Mouse (Mus musculus): Measurements from ENCODE around the gene Palld. TPM values are rescaled to one million over a fixed set of nuclear protein-coding genes. Genes with fewer than 3 reads are reported as not detected.

Palld gene
- total and polyA plus RNA-seq, 3 experiments = 0.87 to 7.1 (median 2.6) TPM

DNA sequence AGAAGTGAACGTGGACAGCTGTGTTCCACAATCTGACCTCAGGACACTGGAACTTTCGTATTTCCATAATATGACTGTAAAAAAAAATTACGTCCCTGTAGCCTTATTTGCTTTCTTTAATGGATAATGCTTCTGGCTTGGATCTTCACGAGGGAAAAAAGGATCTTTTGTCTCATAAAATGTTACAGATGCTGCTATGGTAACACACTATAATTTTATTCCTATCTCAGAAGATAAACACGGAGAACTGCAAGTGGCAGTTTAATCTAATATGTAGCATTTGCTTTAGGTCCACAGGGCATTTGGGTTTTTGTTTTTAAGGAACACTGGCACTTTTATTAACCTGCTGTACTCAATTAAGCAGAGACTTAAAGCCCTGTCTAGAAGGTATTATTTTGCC lies 79.3 kb downstream of the Palld start:
- no peak overlapping the region for H3K27ac ChIP-seq (ENCODE audit: insufficient read depth, low read depth)
- dilution Hi-C loops (cut with MboI; ENCODE audit: extremely low pct_ligation_motif_present, extremely low pct_unique_long_range_greater_than_20kb, low sequenced_read_pairs) = no loop called here
- no peaks in the 10 kb centered on the region for H3K79me2 ChIP-seq (replicated peaks; ENCODE audit: control insufficient read depth, extremely low read depth, insufficient read depth, poor library complexity, severe bottlenecking)

DNA sequence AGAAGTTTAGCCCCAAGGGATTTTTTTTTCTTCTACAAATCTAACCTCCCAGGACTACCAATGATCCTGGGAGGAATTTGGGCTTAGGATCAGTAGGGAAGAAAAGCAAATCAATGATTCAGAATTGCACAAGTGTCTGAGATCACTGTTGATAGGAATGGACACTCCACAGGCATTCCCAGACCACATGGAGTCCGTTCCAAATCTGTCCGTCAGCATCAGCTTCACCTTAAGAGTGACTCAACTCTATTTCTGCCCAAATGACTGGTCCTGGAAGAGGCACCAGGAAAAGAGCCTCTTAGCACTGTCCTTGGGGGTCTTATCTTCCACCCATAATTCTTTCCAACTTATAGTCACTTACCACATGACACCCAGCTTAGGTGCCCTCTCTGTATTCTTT lies 98.7 kb downstream of the Palld start:
- H3K36me3 ChIP-seq (replicated peaks in 1 of 2; ENCODE audit: control insufficient read depth in 1 of 2, insufficient read depth in 1 of 2, low read length in 1 of 2) = no peaks in the 10 kb centered on the region
- in situ Hi-C loops (cut with MboI; ENCODE audit: low pct_ligation_motif_present, low pct_unique_long_range_greater_than_20kb, low sequenced_read_pairs) (no loop called here), dilution Hi-C loops (cut with MboI; ENCODE audit: extremely low pct_ligation_motif_present, extremely low pct_unique_long_range_greater_than_20kb, low sequenced_read_pairs) (no loop called here)
- H3K4me2 ChIP-seq (ENCODE audit: insufficient read depth, low read depth, poor library complexity, severe bottlenecking) = no peak overlapping the region
- no peaks in the 10 kb centered on the region for H3K27me3 ChIP-seq (replicated peaks)
- H3K9ac ChIP-seq (ENCODE audit: insufficient read depth, low read depth) = no peak overlapping the region
- no peak for DNase-seq (ENCODE audit: extremely low read depth)
- no peaks in the 10 kb centered on the region for H3K79me2 ChIP-seq (replicated peaks; ENCODE audit: control insufficient read depth, extremely low read depth, insufficient read depth, poor library complexity, severe bottlenecking)
- H3K4me3 ChIP-seq (replicated peaks in 1 of 3; ENCODE audit: low read depth in 2 of 3, low read length in 2 of 3, poor library complexity in 1 of 3) = no peak overlapping the region
- TF ChIP-seq RAD21 (IDR thresholded peaks at IDR 0.05; ENCODE audit: low read depth, low read length) (no peak), MYC (IDR thresholded peaks at IDR 0.05; ENCODE audit: low read depth, low read length) (no peak), MAX (IDR thresholded peaks at IDR 0.05; ENCODE audit: low read length) (no peak), USF1 (IDR thresholded peaks at IDR 0.05; ENCODE audit: low read depth, low read length) (no peak), JUN (IDR thresholded peaks at IDR 0.05; ENCODE audit: insufficient read depth, low read depth, low read length) (no peak), POLR2A (IDR thresholded peaks at IDR 0.05; ENCODE audit: low read depth, low read length) (no peak), MAFK (IDR thresholded peaks at IDR 0.05; ENCODE audit: insufficient replicate concordance, low read length) (no peak), MAZ (IDR thresholded peaks at IDR 0.05; ENCODE audit: low read depth, low read length) (no peak), ZC3H11A (IDR thresholded peaks at IDR 0.05; ENCODE audit: low read depth, low read length) (no peak), JUND (conservative IDR thresholded peaks at IDR 0.05; ENCODE audit: low read depth, low read length) (no peak), CHD2 (IDR thresholded peaks at IDR 0.05; ENCODE audit: low read length) (no peak)
- no peaks in the 10 kb centered on the region for H3K9me3 ChIP-seq (replicated peaks; ENCODE audit: low read length)
- H3K27ac ChIP-seq (ENCODE audit: insufficient read depth, low read depth) = no peak overlapping the region
- H3K4me1 ChIP-seq (ENCODE audit: control insufficient read depth in 1 of 2, insufficient read depth in 2 of 2) = no peaks in the 10 kb centered on the region

More for the DNA sequence above, 79.3 kb downstream of the Palld start:
- H3K27me3 ChIP-seq (replicated peaks) = no peaks in the 10 kb centered on the region
- no peak overlapping the region for H3K9ac ChIP-seq (ENCODE audit: insufficient read depth, low read depth)
- H3K9me3 ChIP-seq (replicated peaks; ENCODE audit: low read length) = no peaks in the 10 kb centered on the region
- no peak overlapping the region for H3K4me3 ChIP-seq (replicated peaks in 1 of 3; ENCODE audit: low read depth in 2 of 3, low read length in 2 of 3, poor library complexity in 1 of 3)
- H3K36me3 ChIP-seq (replicated peaks in 1 of 2; ENCODE audit: control insufficient read depth in 1 of 2, insufficient read depth in 1 of 2, low read length in 1 of 2) = no peaks in the 10 kb centered on the region
- H3K4me2 ChIP-seq (ENCODE audit: insufficient read depth, low read depth, poor library complexity, severe bottlenecking) = no peak overlapping the region
- in situ Hi-C loops (cut with MboI; ENCODE audit: low pct_ligation_motif_present, low pct_unique_long_range_greater_than_20kb, low sequenced_read_pairs) = no loop called here
- TF ChIP-seq USF2 (conservative IDR thresholded peaks at IDR 0.05; ENCODE audit: low read depth, low read length) = no peak
- TF ChIP-seq MAX (IDR thresholded peaks at IDR 0.05; ENCODE audit: low read length) = no peak
- TF ChIP-seq TBP (conservative IDR thresholded peaks at IDR 0.05; ENCODE audit: low read depth, low read length) = no peak
- no peak for TF ChIP-seq KAT2A (IDR thresholded peaks at IDR 0.05; ENCODE audit: insufficient replicate concordance, low read length)
- TF ChIP-seq E2F4 (IDR thresholded peaks at IDR 0.05; ENCODE audit: insufficient replicate concordance, low read depth, low read length) = no peak
- TF ChIP-seq RAD21 (IDR thresholded peaks at IDR 0.05; ENCODE audit: low read depth, low read length) = no peak
- no peak for TF ChIP-seq ZC3H11A (IDR thresholded peaks at IDR 0.05; ENCODE audit: low read depth, low read length)
- no peak for TF ChIP-seq POLR2AphosphoS2 (IDR thresholded peaks at IDR 0.05; ENCODE audit: low read depth, low read length)
- no peak for TF ChIP-seq NELFE (IDR thresholded peaks at IDR 0.05; ENCODE audit: low read depth, low read length)
- TF ChIP-seq NRF1 (IDR thresholded peaks at IDR 0.05; ENCODE audit: low read depth, low read length) = no peak
- TF ChIP-seq POLR2A (IDR thresholded peaks at IDR 0.05; ENCODE audit: low read depth, low read length) = no peak
- TF ChIP-seq PAX5 (IDR thresholded peaks at IDR 0.05; ENCODE audit: low read length) = no peak
- TF ChIP-seq IRF4 (IDR thresholded peaks at IDR 0.05; ENCODE audit: low read depth, low read length) = no peak
- TF ChIP-seq MEF2A (IDR thresholded peaks at IDR 0.05; ENCODE audit: borderline replicate concordance, low read depth, low read length) = no peak
- no peak for TF ChIP-seq CTCF (conservative IDR thresholded peaks at IDR 0.05 in 1 of 2, IDR thresholded peaks at IDR 0.05 in 1 of 2; ENCODE audit: low read depth in 2 of 2, low read length in 2 of 2)
- H3K4me1 ChIP-seq (ENCODE audit: control insufficient read depth in 1 of 2, insufficient read depth in 2 of 2) = no peaks in the 10 kb centered on the region
- no peak for DNase-seq (ENCODE audit: extremely low read depth)
